Mouse (Mus musculus) midbrain, postnatal 0 days (tissue): ENCODE measurements at regions not wholly inside any gene's neighbourhood (a gene's known extent, or its start where the extent isn't known, plus 50 kb on each side); places are given as distances from the start of the nearest gene placed in this dataset.
A peak's percentile ranks its signal among the peaks of the same experiment; 100 is the strongest.

Source experiments
- ATAC-seq: fragments of 200-750 bp; cut with Nextera tagmentation; 2 replicates; pipeline ENCODE4 v1.8.0; 2017; ENCODE audit warnings: moderate number of reproducible peaks, mild to moderate bottlenecking, moderate TSS enrichment, moderate library complexity; ENCODE audit not compliant: low FRiP score
- DNase-seq: peaks from one replicate; pipeline ENCODE4 v3.0.0-alpha.2; 2015; ENCODE audit warnings: low spot score
- H3K27ac ChIP-seq: fragments of 300-500 bp; sonication (generic); 2 replicates; pipeline ENCODE4 v1.5.1; 2014; ENCODE audit warnings: low read depth, mild to moderate bottlenecking, low read length, mixed read lengths
- H3K27me3 ChIP-seq: fragments of 300-500 bp; sonication (generic); 2 replicates; pipeline ENCODE4 v1.6.1; 2014; ENCODE audit warnings: low read length, control low read depth, mixed read lengths; ENCODE audit not compliant: insufficient read depth
- H3K36me3 ChIP-seq: fragments of 300-500 bp; sonication (generic); 2 replicates; pipeline ENCODE4 v1.6.1; 2014; ENCODE audit warnings: low read length, control low read depth, mixed read lengths; ENCODE audit not compliant: insufficient read depth
- H3K4me1 ChIP-seq: fragments of 300-500 bp; sonication (generic); 2 replicates; pipeline ENCODE4 v1.6.1; 2014; ENCODE audit warnings: mild to moderate bottlenecking, control low read depth, antibody characterized with exemption, low read length, mixed read lengths; ENCODE audit not compliant: insufficient read depth
- H3K4me2 ChIP-seq: fragments of 300-500 bp; sonication (generic); 2 replicates; pipeline ENCODE4 v1.6.1; 2014; ENCODE audit warnings: low read depth, mild to moderate bottlenecking, low read length, mixed read lengths; ENCODE audit not compliant: poor library complexity, severe bottlenecking
- H3K4me3 ChIP-seq: fragments of 300-500 bp; sonication (generic); 2 replicates; pipeline ENCODE4 v1.5.1; 2014; ENCODE audit warnings: low read depth, mild to moderate bottlenecking, low read length, moderate library complexity
- H3K9ac ChIP-seq: fragments of 300-500 bp; sonication (generic); replicated peaks from 2 replicates; pipeline ENCODE4 v1.6.1; 2014; ENCODE audit warnings: mild to moderate bottlenecking, low read length, moderate library complexity, mixed read lengths; ENCODE audit not compliant: poor library complexity, severe bottlenecking
- H3K9me3 ChIP-seq: fragments of 300-500 bp; sonication (generic); 2 replicates; pipeline ENCODE4 v1.6.1; 2016; ENCODE audit warnings: low read length, control low read depth
- CTCF ChIP-seq: IDR thresholded peaks from 2 replicates; pipeline ENCODE4 v1.5.1; 2016; ENCODE audit warnings: antibody characterized with exemption, mild to moderate bottlenecking
- WGBS: fragments of 180-500 bp; shearing (Covaris S2); extraction: QIAGEN DNeasy Blood & Tissue Kit; methylation state at CpG from one replicate; pipeline ENCODE4 v1.1.7; 2014; 5-methylcytosine and 5-hydroxymethylcytosine counted together

GRCm38 (mm10) chr11:12521286-12521685, 56.5 kb upstream of the Cobl start:
- 47% methylated on average over 3 of the region's 3 CpGs for WGBS
- Histone ChIP-seq H3K9ac (no peak overlapping the region), H3K27ac (no peak overlapping the region), H3K4me2 (no peak overlapping the region), H3K4me1 (no peaks in the 10 kb centered on the region), H3K9me3 (no peaks in the 10 kb centered on the region), H3K4me3 (no peak overlapping the region), H3K27me3 (no peaks in the 10 kb centered on the region), H3K36me3 (no peaks in the 10 kb centered on the region)
- DNase-seq: peak; percentile 21
- ATAC-seq: no peak
- TF ChIP-seq CTCF: no peak

- H3K4me1 ChIP-seq: no peaks in the 10 kb centered on the region
- ATAC-seq: no peak
Observed at GRCm38 (mm10) chr11:12516374-12516773, 51.6 kb upstream of the Cobl start.

More at GRCm38 (mm10) chr11:12516374-12516773, 51.6 kb upstream of the Cobl start:
- no peaks in the 10 kb centered on the region for H3K9me3 ChIP-seq
- H3K36me3 ChIP-seq: no peaks in the 10 kb centered on the region
- TF ChIP-seq CTCF: no peak
- WGBS: 91% methylated on average over 2 of the region's 2 CpGs
- no peaks in the 10 kb centered on the region for H3K27me3 ChIP-seq
- no peak overlapping the region for H3K9ac ChIP-seq
- no peak for DNase-seq
- H3K4me3 ChIP-seq: no peak overlapping the region
- H3K4me2 ChIP-seq: no peak overlapping the region
- no peak overlapping the region for H3K27ac ChIP-seq
